Mouse (Mus musculus) left cerebral cortex, adult 9 months (tissue): Measurements from ENCODE around the gene Sec23b.

Experiments
- DNase-seq, 2 experiments: peaks; one replicate each; pipeline ENCODE4 v3.0.0; 2022; ENCODE audit warnings: low spot score in 2 of 2

The Sec23b gene

GRCm38 (mm10) chr2:144601576-144601975, 45.5 kb downstream of the Sec23b start:
- no peak for DNase-seq

- DNase-seq, result no peak
Measured at GRCm38 (mm10) chr2:144613956-144614355, 57.9 kb downstream of the Sec23b start.

GRCm38 (mm10) chr2:144617074-144617874, 61.2 kb downstream of the Sec23b start:
- DNase-seq, result no peak

- no peak for DNase-seq
Measured at GRCm38 (mm10) chr2:144621491-144621890, 65.5 kb downstream of the Sec23b start.

GRCm38 (mm10) chr2:144633551-144633950, 77.5 kb downstream of the Sec23b start:
- no peak for DNase-seq

- DNase-seq, result no peak
Measured at GRCm38 (mm10) chr2:144634231-144634630, 78.2 kb downstream of the Sec23b start.

GRCm38 (mm10) chr2:144634729-144635128, 78.7 kb downstream of the Sec23b start:
- DNase-seq, result no peak

- peak; percentile 35 to 76 for DNase-seq
Measured at GRCm38 (mm10) chr2:144635644-144636320, 79.8 kb downstream of the Sec23b start.

GRCm38 (mm10) chr2:144637204-144637603, 81.2 kb downstream of the Sec23b start:
- DNase-seq, result no peak

- DNase-seq, result no peak
Measured at GRCm38 (mm10) chr2:144637671-144638395, 81.8 kb downstream of the Sec23b start.

GRCm38 (mm10) chr2:144638719-144639118, 82.7 kb downstream of the Sec23b start:
- DNase-seq, result no peak

- DNase-seq, result no peak
Measured at GRCm38 (mm10) chr2:144640101-144640500, 84.1 kb downstream of the Sec23b start.
